Mouse (Mus musculus): Measurements from ENCODE around the gene Fmo6. TPM values are rescaled to one million over a fixed set of nuclear protein-coding genes. Genes with fewer than 3 reads are reported as not detected.

Fmo6 gene
- polyA plus RNA-seq (2016; fragmentation: Nextera tagmentation; extraction: Ambion mirVana) = not detected in 2 replicates

GRCm38 (mm10) chr1:162937415-162937814, at the start of gene Fmo6:
Gene Fmo6, minus strand, starts transcription at chr1:162937515.
- no peak within 1 kb of the TSS for H3K27ac ChIP-seq
- no peak within 1 kb of the TSS for H3K4me3 ChIP-seq
- no peak for DNase-seq (ENCODE audit: extremely low spot score, low spot score)
- H3K27me3 ChIP-seq (ENCODE audit: poor library complexity, severe bottlenecking) = no peaks in the 10 kb centered on the region
- WGBS = 85% methylated on average over 6 of the region's 6 CpGs
- H3K4me1 ChIP-seq = 0 out of 2 replicates have a peak, but pooled peaks cover 3% of the 10 kb centered on the region
- H3K9me3 ChIP-seq = no peaks in the 10 kb centered on the region
- no peaks in the 10 kb centered on the region for H3K36me3 ChIP-seq (replicated peaks)

GRCm38 (mm10) chr1:162986777-162987176, 49.5 kb upstream of the Fmo6 start:
- H3K4me1 ChIP-seq = no peaks in the 10 kb centered on the region
- 88% methylated on average over 1 of the region's 1 CpGs for WGBS
- H3K4me3 ChIP-seq = no peak overlapping the region
- H3K27me3 ChIP-seq (ENCODE audit: poor library complexity, severe bottlenecking) = no peaks in the 10 kb centered on the region
- no peak for DNase-seq (ENCODE audit: extremely low spot score, low spot score)
- no peak overlapping the region for H3K27ac ChIP-seq
- H3K9me3 ChIP-seq = no peaks in the 10 kb centered on the region
- H3K36me3 ChIP-seq (replicated peaks) = no peaks in the 10 kb centered on the region

GRCm38 (mm10) chr1:162986121-162986748, 48.9 kb upstream of the Fmo6 start:
- Histone ChIP-seq H3K9me3 (no peaks in the 10 kb centered on the region), H3K4me3 (no peak overlapping the region), H3K36me3 (replicated peaks) (no peaks in the 10 kb centered on the region), H3K27ac (no peak overlapping the region), H3K4me1 (no peaks in the 10 kb centered on the region), H3K27me3 (ENCODE audit: poor library complexity, severe bottlenecking) (no peaks in the 10 kb centered on the region)
- WGBS = 90% methylated on average over 2 of the region's 2 CpGs
- no peak for DNase-seq (ENCODE audit: extremely low spot score, low spot score)

- no peak within 1 kb of the TSS for H3K4me3 ChIP-seq
- 80% methylated on average over 1 of the region's 1 CpGs for whole genome bisulfite sequencing
- H3K4me1 ChIP-seq = no peaks in the 10 kb centered on the region
- H3K27me3 ChIP-seq (ENCODE audit: poor library complexity, severe bottlenecking) = no peaks in the 10 kb centered on the region
- H3K9me3 ChIP-seq = no peaks in the 10 kb centered on the region
- H3K36me3 ChIP-seq (replicated peaks) = no peaks in the 10 kb centered on the region
- H3K27ac ChIP-seq = no peak within 1 kb of the TSS
- DNase-seq (ENCODE audit: extremely low spot score, low spot score) = no peak
Measured at GRCm38 (mm10) chr1:162984428-162984827, 47.1 kb upstream of the Fmo6 start, which contains the start of gene Fmo3. Gene Fmo3, minus strand, starts transcription at chr1:162984528.

- no peak overlapping the region for H3K4me3 ChIP-seq
- no peaks in the 10 kb centered on the region for H3K9me3 ChIP-seq
- H3K27ac ChIP-seq = no peak overlapping the region
- DNase-seq (ENCODE audit: extremely low spot score, low spot score) = no peak
- H3K4me1 ChIP-seq = no peaks in the 10 kb centered on the region
- 79% methylated on average over 2 of the region's 2 CpGs for WGBS
- no peaks in the 10 kb centered on the region for H3K27me3 ChIP-seq (ENCODE audit: poor library complexity, severe bottlenecking)
- no peaks in the 10 kb centered on the region for H3K36me3 ChIP-seq (replicated peaks)
Measured at GRCm38 (mm10) chr1:162963556-162963955, 26.2 kb upstream of the Fmo6 start.

GRCm38 (mm10) chr1:162957422-162957821, 20.1 kb upstream of the Fmo6 start:
- Histone ChIP-seq H3K4me3 (no peak overlapping the region), H3K27ac (no peak overlapping the region), H3K27me3 (ENCODE audit: poor library complexity, severe bottlenecking) (no peaks in the 10 kb centered on the region), H3K9me3 (no peaks in the 10 kb centered on the region), H3K36me3 (replicated peaks) (no peaks in the 10 kb centered on the region), H3K4me1 (no peaks in the 10 kb centered on the region; the same call in 1 of the 2 replicates)
- no peak for DNase-seq (ENCODE audit: extremely low spot score, low spot score)
- 85% methylated on average over 1 of the region's 1 CpGs for WGBS

- Histone ChIP-seq H3K36me3 (replicated peaks) (no peaks in the 10 kb centered on the region), H3K4me1 (no peaks in the 10 kb centered on the region; the same call in 1 of the 2 replicates), H3K4me3 (no peak overlapping the region), H3K27ac (no peak overlapping the region), H3K27me3 (ENCODE audit: poor library complexity, severe bottlenecking) (no peaks in the 10 kb centered on the region), H3K9me3 (no peaks in the 10 kb centered on the region)
- no peak for DNase-seq (ENCODE audit: extremely low spot score, low spot score)
- WGBS = 58% methylated on average over 2 of the region's 2 CpGs
Measured at GRCm38 (mm10) chr1:162953079-162953478, 15.8 kb upstream of the Fmo6 start.

GRCm38 (mm10) chr1:162949763-162950162, 12.4 kb upstream of the Fmo6 start:
- H3K27ac ChIP-seq = no peak overlapping the region
- H3K4me1 ChIP-seq = no peaks in the 10 kb centered on the region; the same call in 1 of the 2 replicates
- 88% methylated on average over 1 of the region's 1 CpGs for WGBS
- no peaks in the 10 kb centered on the region for H3K9me3 ChIP-seq
- H3K4me3 ChIP-seq = no peak overlapping the region
- H3K27me3 ChIP-seq (ENCODE audit: poor library complexity, severe bottlenecking) = no peaks in the 10 kb centered on the region
- DNase-seq (ENCODE audit: extremely low spot score, low spot score) = no peak
- H3K36me3 ChIP-seq (replicated peaks) = no peaks in the 10 kb centered on the region

GRCm38 (mm10) chr1:162947934-162948333, 10.6 kb upstream of the Fmo6 start:
- WGBS = 88% methylated on average over 6 of the region's 6 CpGs
- Histone ChIP-seq H3K4me3 (no peak overlapping the region), H3K4me1 (no peaks in the 10 kb centered on the region; the same call in 1 of the 2 replicates), H3K36me3 (replicated peaks) (no peaks in the 10 kb centered on the region), H3K9me3 (no peaks in the 10 kb centered on the region), H3K27ac (no peak overlapping the region), H3K27me3 (ENCODE audit: poor library complexity, severe bottlenecking) (no peaks in the 10 kb centered on the region)
- DNase-seq (ENCODE audit: extremely low spot score, low spot score) = no peak

GRCm38 (mm10) chr1:162946837-162947558, 9.7 kb upstream of the Fmo6 start:
- no peaks in the 10 kb centered on the region for H3K36me3 ChIP-seq (replicated peaks)
- WGBS = 76% methylated on average over 4 of the region's 4 CpGs
- H3K9me3 ChIP-seq = no peaks in the 10 kb centered on the region
- H3K4me1 ChIP-seq = no peaks in the 10 kb centered on the region
- no peak overlapping the region for H3K4me3 ChIP-seq
- H3K27me3 ChIP-seq (ENCODE audit: poor library complexity, severe bottlenecking) = no peaks in the 10 kb centered on the region
- H3K27ac ChIP-seq = no peak overlapping the region
- DNase-seq (ENCODE audit: extremely low spot score, low spot score) = no peak

- WGBS = 67% methylated on average over 6 of the region's 6 CpGs
Measured at GRCm38 (mm10) chr1:162943700-162944099, 6.4 kb upstream of the Fmo6 start.

GRCm38 (mm10) chr1:162938696-162939351, 1.5 kb upstream of the Fmo6 start:
- no peak for DNase-seq (ENCODE audit: extremely low spot score, low spot score)
- WGBS = 94% methylated on average over 4 of the region's 4 CpGs
- Histone ChIP-seq H3K9me3 (no peaks in the 10 kb centered on the region), H3K27ac (no peak overlapping the region), H3K27me3 (ENCODE audit: poor library complexity, severe bottlenecking) (no peaks in the 10 kb centered on the region), H3K4me3 (no peak overlapping the region), H3K4me1 (0 out of 2 replicates have a peak, but pooled peaks cover 3% of the 10 kb centered on the region), H3K36me3 (replicated peaks) (no peaks in the 10 kb centered on the region)

More at GRCm38 (mm10) chr1:162943700-162944099, 6.4 kb upstream of the Fmo6 start:
- no peaks in the 10 kb centered on the region for H3K27me3 ChIP-seq (ENCODE audit: poor library complexity, severe bottlenecking)
- no peaks in the 10 kb centered on the region for H3K4me1 ChIP-seq
- no peaks in the 10 kb centered on the region for H3K36me3 ChIP-seq (replicated peaks)
- H3K9me3 ChIP-seq = no peaks in the 10 kb centered on the region
- DNase-seq (ENCODE audit: extremely low spot score, low spot score) = no peak
- no peak overlapping the region for H3K27ac ChIP-seq
- no peak overlapping the region for H3K4me3 ChIP-seq

Measured in forebrain, embryonic 10.5 days (tissue).